Mouse (Mus musculus) liver, embryonic 16.5 days (tissue): ENCODE data around the gene Mzf1. TPM values are rescaled to one million over a fixed set of nuclear protein-coding genes. Genes with fewer than 3 reads are reported as not detected.
"Not testable (repeated sequence)": the region's sequence is repeated elsewhere in the genome, so short reads cannot be mapped to it uniquely, and the experiment has no call there.

Experiments used
- ATAC-seq: fragments of 200-750 bp; cut with Nextera tagmentation; 2 replicates; pipeline ENCODE4 v1.8.0; 2017; ENCODE audit warnings: low read depth, mild to moderate bottlenecking, moderate number of reproducible peaks, moderate library complexity
- H3K27ac ChIP-seq: fragments of 300-500 bp; sonication (generic); 2 replicates; pipeline ENCODE4 v1.5.1; 2014; ENCODE audit warnings: mild to moderate bottlenecking, low read length
- H3K27me3 ChIP-seq: fragments of 300-500 bp; sonication (generic); 2 replicates; pipeline ENCODE4 v1.6.1; 2014; ENCODE audit warnings: low read depth, low read length, mixed read lengths; ENCODE audit not compliant: control insufficient read depth, insufficient read depth
- H3K36me3 ChIP-seq: fragments of 300-500 bp; sonication (generic); 2 replicates; pipeline ENCODE4 v1.6.1; 2014; ENCODE audit warnings: mild to moderate bottlenecking; ENCODE audit not compliant: control insufficient read depth, insufficient read depth
- H3K4me1 ChIP-seq: fragments of 300-500 bp; sonication (generic); 2 replicates; pipeline ENCODE4 v1.6.1; 2014; ENCODE audit warnings: low read depth, low read length, mixed read lengths; ENCODE audit not compliant: control insufficient read depth
- H3K4me2 ChIP-seq: fragments of 300-500 bp; sonication (generic); 2 replicates; pipeline ENCODE4 v1.6.1; 2014; ENCODE audit warnings: low read depth, low read length, mixed read lengths
- H3K4me3 ChIP-seq: fragments of 300-500 bp; sonication (generic); 2 replicates; pipeline ENCODE4 v1.5.1; 2014; ENCODE audit warnings: low read depth, mild to moderate bottlenecking, low read length
- H3K9ac ChIP-seq: fragments of 300-500 bp; sonication (generic); 2 replicates; pipeline ENCODE4 v1.6.1; 2014; ENCODE audit warnings: low read depth, low read length
- H3K9me3 ChIP-seq: fragments of 300-500 bp; sonication (generic); replicated peaks from 2 replicates; pipeline ENCODE4 v1.6.1; 2016; ENCODE audit warnings: low read length; ENCODE audit not compliant: control insufficient read depth
- WGBS: fragments of 180-500 bp; shearing (Covaris S2); extraction: QIAGEN DNeasy Blood & Tissue Kit; methylation state at CpG from one replicate; pipeline ENCODE4 v1.1.7; 2014; ENCODE audit not compliant: insufficient replicate concordance; 5-methylcytosine and 5-hydroxymethylcytosine counted together
- polyA plus RNA-seq: library from polyadenylated mRNA; unstranded; fragments of >200 nt; fragmentation: Nextera tagmentation; extraction: Ambion mirVana; gene quantifications from 2 replicates; pipeline ENCODE4 v1.2.1, GENCODE M21; 2015

Gene Mzf1
- polyA plus RNA-seq: 0.44 and 0.50 TPM in 2 replicates

- H3K9me3 ChIP-seq: no peaks in the 10 kb centered on the region
- no peaks in the 10 kb centered on the region for H3K36me3 ChIP-seq
- ATAC-seq: peak; percentile 89
- peak within 1 kb of the TSS; percentile 60; the same call in 1 of the 2 replicates for H3K27ac ChIP-seq
- H3K4me3 ChIP-seq: peak within 1 kb of the TSS; percentile 73
- peak within 1 kb of the TSS; percentile 70 for H3K9ac ChIP-seq
- peaks cover 8% of the 10 kb centered on the region for H3K4me1 ChIP-seq
- WGBS: under 1% methylated on average over 41 of the region's 41 CpGs
- H3K27me3 ChIP-seq: no peaks in the 10 kb centered on the region
- peak within 1 kb of the TSS; percentile 82 for H3K4me2 ChIP-seq
Measured at GRCm38 (mm10) chr7:13054287-13055010, at the start of gene Mzf1. Gene Mzf1 (minus strand): TSS chr7:13054764.

GRCm38 (mm10) chr7:13095073-13095472, 40.5 kb upstream of the Mzf1 start, which contains the start of gene Vmn1r85:
Gene Vmn1r85 (minus strand): TSS chr7:13095173.
- ATAC-seq: no peak
- no peak within 1 kb of the TSS for H3K27ac ChIP-seq
- H3K27me3 ChIP-seq: no peaks in the 10 kb centered on the region
- no peaks in the 10 kb centered on the region for H3K36me3 ChIP-seq
- H3K4me3 ChIP-seq: no peak within 1 kb of the TSS
- H3K4me2 ChIP-seq: no peak within 1 kb of the TSS
- H3K4me1 ChIP-seq: no peaks in the 10 kb centered on the region
- WGBS: 29% methylated on average over 3 of the region's 3 CpGs
- no peak within 1 kb of the TSS for H3K9ac ChIP-seq
- H3K9me3 ChIP-seq: no peaks in the 10 kb centered on the region

GRCm38 (mm10) chr7:13072293-13072692, 17.7 kb upstream of the Mzf1 start:
- Histone ChIP-seq H3K27ac (no peak overlapping the region), H3K36me3 (no peaks in the 10 kb centered on the region), H3K4me2 (no peak overlapping the region), H3K27me3 (no peaks in the 10 kb centered on the region), H3K4me3 (no peak overlapping the region), H3K4me1 (no peaks in the 10 kb centered on the region), H3K9ac (no peak overlapping the region), H3K9me3 (no peaks in the 10 kb centered on the region)
- 45% methylated on average over 5 of the region's 5 CpGs for WGBS
- ATAC-seq: no peak

GRCm38 (mm10) chr7:13063399-13063798, 8.8 kb upstream of the Mzf1 start:
- not testable (repeated sequence) for ATAC-seq, H3K4me3 ChIP-seq
- 34% methylated on average over 2 of the region's 2 CpGs for WGBS

GRCm38 (mm10) chr7:13059536-13059935, 5.0 kb upstream of the Mzf1 start:
- no peak for ATAC-seq
- Histone ChIP-seq H3K27me3 (no peaks in the 10 kb centered on the region), H3K27ac (no peak overlapping the region), H3K4me1 (peaks cover 4% of the 10 kb centered on the region), H3K4me3 (no peak overlapping the region), H3K9ac (no peak overlapping the region), H3K36me3 (no peaks in the 10 kb centered on the region), H3K9me3 (no peaks in the 10 kb centered on the region), H3K4me2 (no peak overlapping the region)
- 80% methylated on average over 9 of the region's 9 CpGs for WGBS

More at GRCm38 (mm10) chr7:13063399-13063798, 8.8 kb upstream of the Mzf1 start:
- not testable (repeated sequence) for H3K27ac ChIP-seq, H3K4me1 ChIP-seq, H3K4me2 ChIP-seq, H3K9ac ChIP-seq, H3K9me3 ChIP-seq, H3K27me3 ChIP-seq, H3K36me3 ChIP-seq

GRCm38 (mm10) chr7:13056913-13057700, 2.5 kb upstream of the Mzf1 start:
- no peaks in the 10 kb centered on the region for H3K9me3 ChIP-seq
- peaks cover 8% of the 10 kb centered on the region for H3K4me1 ChIP-seq
- no peak overlapping the region for H3K4me2 ChIP-seq
- no peak for ATAC-seq
- no peak overlapping the region for H3K4me3 ChIP-seq
- no peak overlapping the region for H3K27ac ChIP-seq
- H3K27me3 ChIP-seq: no peaks in the 10 kb centered on the region
- no peak overlapping the region for H3K9ac ChIP-seq
- H3K36me3 ChIP-seq: no peaks in the 10 kb centered on the region
- WGBS: 54% methylated on average over 8 of the region's 8 CpGs

GRCm38 (mm10) chr7:13053961-13054286, 640 bp downstream of the Mzf1 start:
- ATAC-seq: no peak
- 5% methylated on average over 15 of the region's 15 CpGs for WGBS
- Histone ChIP-seq H3K27me3 (no peaks in the 10 kb centered on the region), H3K36me3 (no peaks in the 10 kb centered on the region), H3K27ac (peak overlapping the region; percentile 30; the same call in 1 of the 2 replicates), H3K4me2 (peak overlapping the region; percentile 82), H3K4me3 (peak overlapping the region; percentile 73), H3K9me3 (no peaks in the 10 kb centered on the region), H3K4me1 (peaks cover 8% of the 10 kb centered on the region), H3K9ac (peak overlapping the region; percentile 70)

GRCm38 (mm10) chr7:13053501-13053900, 1.1 kb downstream of the Mzf1 start:
- no peaks in the 10 kb centered on the region for H3K27me3 ChIP-seq
- H3K9ac ChIP-seq: no peak overlapping the region
- no peaks in the 10 kb centered on the region for H3K9me3 ChIP-seq
- peak overlapping the region; percentile 73 for H3K4me3 ChIP-seq
- ATAC-seq: no peak
- 84% methylated on average over 2 of the region's 2 CpGs for WGBS
- no peak overlapping the region for H3K27ac ChIP-seq
- H3K36me3 ChIP-seq: no peaks in the 10 kb centered on the region
- H3K4me2 ChIP-seq: peak overlapping the region; percentile 82
- H3K4me1 ChIP-seq: peaks cover 8% of the 10 kb centered on the region

GRCm38 (mm10) chr7:13053001-13053400, 1.6 kb downstream of the Mzf1 start:
- Histone ChIP-seq H3K9ac (no peak overlapping the region), H3K9me3 (no peaks in the 10 kb centered on the region), H3K4me1 (peaks cover 8% of the 10 kb centered on the region), H3K27me3 (no peaks in the 10 kb centered on the region), H3K36me3 (no peaks in the 10 kb centered on the region), H3K4me2 (no peak overlapping the region), H3K27ac (no peak overlapping the region), H3K4me3 (no peak overlapping the region)
- ATAC-seq: no peak
- WGBS: 71% methylated on average over 13 of the region's 13 CpGs
